Mouse (Mus musculus): Measurements from ENCODE around the gene Kalrn.
A peak's percentile ranks its signal among the peaks of the same experiment; 100 is the strongest.

The Kalrn gene

GRCm38 (mm10) chr16:34573151-34573802 is at the start of gene Kalrn:
Gene Kalrn (minus strand): TSS chr16:34573532.
- DNase-seq (ENCODE audit: low read depth, low spot score): peak; percentile 62

GRCm38 (mm10) chr16:34614021-34614420 is 40.7 kb upstream of the Kalrn start:
- no peak for DNase-seq (ENCODE audit: low read depth, low spot score)

GRCm38 (mm10) chr16:34610137-34610536 is 36.8 kb upstream of the Kalrn start:
- DNase-seq (ENCODE audit: low read depth, low spot score): no peak

GRCm38 (mm10) chr16:34605679-34606078 is 32.3 kb upstream of the Kalrn start:
- DNase-seq (ENCODE audit: low read depth, low spot score): peak; percentile 35

- DNase-seq (ENCODE audit: low read depth, low spot score): no peak
Observed at GRCm38 (mm10) chr16:34603854-34604253, 30.5 kb upstream of the Kalrn start.

- no peak for DNase-seq (ENCODE audit: low read depth, low spot score)
Observed at GRCm38 (mm10) chr16:34603076-34603475, 29.7 kb upstream of the Kalrn start.

- DNase-seq (ENCODE audit: low read depth, low spot score): no peak
Observed at GRCm38 (mm10) chr16:34601954-34602353, 28.6 kb upstream of the Kalrn start.

- DNase-seq (ENCODE audit: low read depth, low spot score): no peak
Observed at GRCm38 (mm10) chr16:34595294-34595693, 22.0 kb upstream of the Kalrn start.

- no peak for DNase-seq (ENCODE audit: low read depth, low spot score)
Observed at GRCm38 (mm10) chr16:34594597-34595262, 21.4 kb upstream of the Kalrn start.

GRCm38 (mm10) chr16:34592696-34593095 is 19.4 kb upstream of the Kalrn start:
- DNase-seq (ENCODE audit: low read depth, low spot score): no peak

GRCm38 (mm10) chr16:34591934-34592333 is 18.6 kb upstream of the Kalrn start:
- DNase-seq (ENCODE audit: low read depth, low spot score): no peak

- no peak for DNase-seq (ENCODE audit: low read depth, low spot score)
Observed at GRCm38 (mm10) chr16:34579671-34580326, 6.5 kb upstream of the Kalrn start.

GRCm38 (mm10) chr16:34573856-34574491 is 642 bp upstream of the Kalrn start:
- DNase-seq (ENCODE audit: low read depth, low spot score): no peak

GRCm38 (mm10) chr16:34572406-34573150 is 754 bp downstream of the Kalrn start:
- no peak for DNase-seq (ENCODE audit: low read depth, low spot score)

GRCm38 (mm10) chr16:34571931-34572405 is 1.4 kb downstream of the Kalrn start:
- no peak for DNase-seq (ENCODE audit: low read depth, low spot score)

- DNase-seq (ENCODE audit: low read depth, low spot score): no peak
Observed at GRCm38 (mm10) chr16:34569897-34570296, 3.4 kb downstream of the Kalrn start.

GRCm38 (mm10) chr16:34568831-34569230 is 4.5 kb downstream of the Kalrn start:
- no peak for DNase-seq (ENCODE audit: low read depth, low spot score)

- DNase-seq (ENCODE audit: low read depth, low spot score): no peak
Observed at GRCm38 (mm10) chr16:34563593-34564280, 9.6 kb downstream of the Kalrn start.

- DNase-seq (ENCODE audit: low read depth, low spot score): no peak
Observed at GRCm38 (mm10) chr16:34561734-34562135, 11.6 kb downstream of the Kalrn start.

- DNase-seq (ENCODE audit: low read depth, low spot score): no peak
Observed at GRCm38 (mm10) chr16:34560814-34561213, 12.5 kb downstream of the Kalrn start.

- no peak for DNase-seq (ENCODE audit: low read depth, low spot score)
Observed at GRCm38 (mm10) chr16:34560411-34560810, 12.9 kb downstream of the Kalrn start.
